Mouse (Mus musculus) ZHBTc4 (cell line): ENCODE results near the gene Kat2a.

Experiments used
- DNase-seq: peaks from one replicate; pipeline ENCODE4 v3.0.0-alpha.2; 2011; ENCODE audit warnings: low read depth, low spot score

The Kat2a gene

DNA sequence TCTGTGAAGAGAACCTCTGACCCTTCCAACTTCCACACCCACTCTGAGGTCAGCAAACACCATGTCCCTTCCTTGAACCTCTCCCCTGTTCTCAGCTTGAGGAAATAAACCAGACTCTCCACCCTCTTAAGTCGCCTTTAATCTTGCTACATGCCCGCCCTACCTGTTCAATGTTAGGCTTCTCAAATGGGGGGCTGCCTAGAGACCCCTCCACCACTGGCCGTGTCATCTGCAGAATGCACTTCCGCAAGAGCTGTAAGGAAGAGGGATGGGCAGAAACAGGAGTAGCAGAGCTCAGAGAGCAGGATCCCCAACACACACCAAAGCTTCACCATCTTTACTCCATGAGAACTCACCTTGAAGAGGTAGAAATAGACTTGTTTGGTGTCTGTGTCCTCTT is 1.3 kb downstream of the Kat2a start:
- no peak for DNase-seq

DNA sequence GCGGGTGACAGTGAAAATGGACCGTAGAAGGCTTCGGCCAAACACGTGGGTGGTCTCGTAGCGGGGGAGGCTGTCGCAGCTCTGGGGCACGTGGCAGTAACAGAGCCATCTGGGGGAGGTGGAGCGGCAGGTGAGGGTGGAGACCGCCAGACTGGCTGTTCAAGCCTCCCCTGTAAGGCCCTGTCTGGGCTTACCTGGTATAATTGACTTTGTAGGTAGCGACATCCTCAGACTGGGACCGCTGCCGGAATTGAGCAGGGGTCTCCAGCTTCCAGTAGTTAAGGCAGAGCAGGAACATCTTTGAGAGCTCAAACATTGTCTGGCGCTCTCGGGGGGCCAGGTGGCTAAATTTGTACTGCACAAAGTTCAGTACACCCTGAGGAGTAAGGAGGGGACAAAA is 1.7 kb downstream of the Kat2a start:
- DNase-seq, result no peak

DNA sequence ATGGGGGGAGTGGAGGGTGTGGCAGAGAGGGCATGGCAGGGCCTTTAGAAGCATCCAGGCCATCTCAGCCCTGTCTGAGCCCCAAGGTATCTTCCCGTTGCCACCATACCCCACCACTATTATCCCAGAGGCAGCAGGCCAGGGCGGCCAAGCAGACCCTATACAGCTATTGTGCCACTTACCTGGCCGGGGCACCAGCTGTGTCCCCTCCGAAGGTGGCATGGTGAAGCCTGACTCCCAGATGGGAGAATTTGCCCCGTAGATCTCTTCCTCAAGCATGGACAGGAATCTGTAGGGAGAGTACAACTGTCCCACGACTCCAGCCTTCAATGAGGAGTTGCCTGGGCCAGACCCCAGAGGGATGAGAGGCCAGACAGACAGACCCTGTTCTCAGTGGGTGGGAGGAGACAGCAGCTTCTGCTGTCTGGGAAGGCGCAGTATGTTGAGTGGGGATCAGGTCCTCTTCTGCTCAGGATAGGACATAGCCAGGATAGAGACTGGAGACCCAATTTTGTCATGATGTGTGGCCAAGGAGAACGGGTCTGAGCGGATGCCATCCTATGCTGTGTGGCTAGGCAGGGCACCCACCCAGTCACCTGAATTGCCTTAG is 3.0 kb downstream of the Kat2a start:
- DNase-seq, result no peak

DNA sequence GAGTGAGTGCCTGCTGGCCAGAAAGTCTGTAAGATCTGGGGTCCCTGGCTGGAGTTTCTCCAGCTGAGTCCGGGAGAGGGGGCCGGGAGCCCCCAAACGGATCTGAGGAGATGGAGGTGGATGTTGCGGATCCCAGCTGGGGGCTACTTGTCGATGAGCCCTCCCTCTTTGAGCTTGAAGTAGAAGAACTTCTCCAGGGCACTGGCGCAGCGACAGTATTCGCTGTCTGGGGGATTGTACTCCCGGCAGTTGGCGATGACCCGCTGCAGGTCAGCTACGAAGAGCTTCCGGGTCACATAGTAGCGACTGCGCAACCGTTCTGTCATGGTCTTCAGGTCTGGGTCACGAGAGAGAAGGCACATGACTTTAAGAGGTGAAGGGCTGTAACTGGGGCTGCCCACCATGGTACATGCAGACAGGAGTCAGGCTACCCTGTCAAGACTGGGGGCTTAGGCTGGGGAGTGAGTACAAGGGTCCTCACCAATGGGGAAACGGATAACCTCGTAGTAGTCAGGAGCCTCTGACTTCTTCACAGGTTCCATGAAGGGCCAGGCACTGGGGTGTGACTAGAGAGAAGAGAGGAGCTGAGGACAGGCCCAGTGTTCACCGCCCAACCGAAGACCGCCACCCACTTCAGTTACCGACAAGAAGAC is 7.0 kb downstream of the Kat2a start:
- DNase-seq, result no peak

DNA sequence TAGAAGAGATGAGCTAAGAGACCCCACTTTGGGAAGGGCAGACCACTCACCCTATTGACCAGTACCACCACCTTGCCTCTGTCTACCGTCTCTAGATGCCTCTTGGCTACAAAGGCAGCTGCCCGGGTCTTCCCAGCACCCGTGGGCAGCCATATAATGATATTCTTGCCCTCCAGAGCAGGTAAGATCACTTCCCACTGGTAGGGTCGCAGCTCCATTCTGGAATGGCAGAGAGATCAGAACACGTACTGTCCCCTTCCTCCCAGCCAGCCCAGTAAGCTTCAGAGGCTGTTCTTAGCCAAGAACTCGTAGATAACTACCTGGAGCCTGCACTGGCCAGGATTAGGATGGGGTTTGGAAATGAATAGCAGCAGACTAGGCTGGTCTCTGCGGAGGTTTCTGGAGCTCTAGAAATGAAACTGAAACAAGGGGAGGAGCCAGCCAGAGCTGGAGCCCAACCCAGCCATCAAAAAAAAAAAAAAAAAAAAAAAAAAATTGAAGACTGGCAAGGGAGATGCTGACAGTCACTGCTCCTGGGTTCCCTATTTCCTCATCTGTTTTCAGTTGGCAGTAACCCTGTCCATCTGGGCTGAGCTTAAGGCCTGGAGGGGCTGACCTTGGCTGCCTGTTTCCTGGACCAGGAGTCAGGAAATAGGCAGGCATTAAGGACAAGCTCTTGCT is 8.3 kb downstream of the Kat2a start, which contains the start of gene Dhx58:
Dhx58 (minus strand) TSS at position 421 of the 681 bp plus-strand sequence.
- DNase-seq, result no peak

DNA sequence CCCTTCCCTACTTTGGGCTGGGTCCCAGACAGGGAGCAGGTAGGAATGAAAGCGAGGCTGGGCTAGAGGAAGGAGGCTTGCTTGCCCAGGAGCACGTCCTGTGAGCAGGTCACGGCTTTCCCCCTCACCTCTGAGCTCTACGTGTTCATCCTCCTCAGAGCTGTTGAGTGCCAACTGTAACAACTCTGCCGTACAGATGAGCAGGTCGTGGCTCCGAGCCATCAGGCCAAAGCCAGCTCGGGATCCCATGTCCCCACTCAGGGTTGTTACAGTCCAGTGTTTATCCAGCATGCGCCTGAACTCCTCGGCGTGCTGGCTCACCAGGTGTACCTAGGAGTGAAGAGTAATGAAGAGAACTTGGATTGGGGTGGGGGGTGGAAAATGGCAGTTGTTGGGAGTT is 8.9 kb downstream of the Kat2a start:
- no peak for DNase-seq

DNA sequence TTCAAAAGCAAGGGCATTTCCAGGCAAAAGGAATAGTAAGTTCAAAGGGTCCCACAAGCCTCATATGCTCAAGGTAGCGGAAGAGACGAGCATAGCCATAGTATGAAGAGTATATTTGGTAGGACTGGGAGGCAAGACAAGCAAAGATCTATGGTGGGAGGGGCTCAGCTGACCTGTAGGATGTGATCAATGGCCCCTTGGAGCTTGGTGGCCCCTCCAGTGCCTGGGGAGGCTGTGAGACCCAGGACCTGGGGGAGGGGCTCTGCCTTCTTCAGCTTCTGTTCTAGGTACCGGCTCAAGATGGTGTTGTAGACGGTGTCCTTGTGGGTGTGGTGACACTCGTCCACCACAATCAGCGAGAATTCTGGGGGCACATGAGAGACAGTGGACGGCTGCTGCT is 9.4 kb downstream of the Kat2a start:
- no peak for DNase-seq

DNA sequence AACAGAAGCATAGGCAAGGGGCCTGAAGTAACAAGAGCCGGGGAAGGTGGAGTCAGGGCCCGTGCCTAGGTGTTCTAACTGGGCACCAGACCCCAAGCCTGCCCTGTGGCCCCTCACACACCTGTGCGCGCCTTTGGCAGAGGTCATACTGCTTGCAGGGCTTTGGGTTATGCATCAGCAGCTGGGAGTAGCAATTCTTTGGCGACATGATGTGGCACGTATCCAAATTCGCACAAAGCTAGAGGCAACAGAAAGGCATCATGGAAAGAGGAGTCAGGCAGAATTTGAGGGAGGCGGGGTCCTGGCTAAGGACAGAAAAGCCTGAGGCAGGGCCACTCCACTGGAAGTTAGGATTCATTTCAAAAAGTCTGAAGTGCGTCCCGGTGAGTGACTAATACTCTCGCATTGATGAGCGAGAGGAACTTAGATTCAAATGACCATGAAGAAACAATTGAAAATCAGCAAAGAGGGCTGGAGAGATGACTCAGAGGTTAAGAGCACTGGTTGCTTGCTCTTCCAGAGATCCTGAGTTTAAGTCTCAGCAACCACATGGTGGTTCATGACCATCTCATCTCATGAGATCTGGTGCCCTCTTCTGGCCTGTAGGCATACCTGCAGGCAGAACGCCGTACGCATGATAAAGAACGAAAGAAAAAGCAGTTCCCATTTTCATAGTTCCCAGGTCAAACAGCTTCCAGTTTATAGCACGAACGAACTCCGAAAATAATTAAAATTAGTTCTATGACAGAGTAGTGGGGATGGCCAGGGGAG is 10.0 kb downstream of the Kat2a start:
- DNase-seq, result peak; percentile 88

DNA sequence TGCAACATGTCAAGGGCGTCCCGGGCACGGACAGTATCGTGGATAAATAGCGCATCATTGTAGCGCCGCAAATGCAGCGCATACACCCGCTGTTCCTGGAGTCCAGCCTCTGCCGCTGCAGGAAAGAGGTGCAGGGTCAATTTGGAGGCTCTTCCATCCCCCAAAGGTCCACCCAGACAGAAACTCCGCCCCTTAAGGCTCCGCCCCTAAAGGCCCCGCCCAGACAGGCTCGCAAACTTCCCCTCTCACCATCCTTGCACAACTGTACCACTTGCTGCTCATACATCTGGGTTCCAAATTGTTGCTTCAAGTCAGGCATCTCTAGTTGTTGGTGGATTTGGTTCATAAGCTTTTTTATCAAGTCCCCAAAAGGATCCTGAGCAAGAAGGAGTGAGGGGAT is 11.0 kb downstream of the Kat2a start:
- peak; percentile 71 for DNase-seq

DNA sequence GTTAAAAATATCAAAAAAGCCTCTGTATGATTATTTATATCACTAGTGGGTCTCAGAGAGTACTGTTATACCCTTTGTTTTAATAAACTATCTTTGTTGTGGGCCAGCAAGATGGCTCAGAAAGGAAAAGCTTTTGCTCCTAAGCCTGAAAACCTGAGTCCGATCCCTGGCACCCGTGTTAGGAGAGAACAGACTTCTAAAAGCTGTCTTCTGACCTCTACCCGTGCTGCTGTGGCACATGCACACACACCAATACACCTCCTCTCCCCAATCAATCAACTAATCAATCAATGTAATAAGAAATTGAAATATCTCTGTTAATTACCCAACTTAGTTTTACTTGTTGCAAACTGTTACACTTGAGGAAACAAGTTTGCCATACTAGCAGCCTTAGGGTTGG is 11.6 kb downstream of the Kat2a start:
- DNase-seq, result no peak

DNA sequence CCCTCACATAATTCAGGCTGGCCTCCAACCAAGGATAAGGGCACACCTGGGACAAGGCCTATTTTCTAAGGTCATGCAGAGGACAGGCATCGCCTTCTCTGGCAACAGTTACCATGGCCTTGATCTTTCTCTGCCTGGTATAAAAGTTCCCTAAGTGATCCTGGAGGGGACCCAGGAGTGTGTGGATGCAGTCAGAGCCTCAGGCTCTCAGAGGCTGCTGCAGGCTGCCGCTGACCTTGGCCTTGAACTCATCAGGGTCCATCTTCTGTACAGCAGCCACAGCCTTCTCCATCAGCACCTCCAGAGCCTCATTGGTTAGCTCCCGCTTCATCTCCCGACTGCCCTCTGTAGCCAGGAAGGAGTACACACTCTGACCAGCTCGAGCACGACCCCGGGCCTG is 14.3 kb downstream of the Kat2a start:
- no peak for DNase-seq

DNA sequence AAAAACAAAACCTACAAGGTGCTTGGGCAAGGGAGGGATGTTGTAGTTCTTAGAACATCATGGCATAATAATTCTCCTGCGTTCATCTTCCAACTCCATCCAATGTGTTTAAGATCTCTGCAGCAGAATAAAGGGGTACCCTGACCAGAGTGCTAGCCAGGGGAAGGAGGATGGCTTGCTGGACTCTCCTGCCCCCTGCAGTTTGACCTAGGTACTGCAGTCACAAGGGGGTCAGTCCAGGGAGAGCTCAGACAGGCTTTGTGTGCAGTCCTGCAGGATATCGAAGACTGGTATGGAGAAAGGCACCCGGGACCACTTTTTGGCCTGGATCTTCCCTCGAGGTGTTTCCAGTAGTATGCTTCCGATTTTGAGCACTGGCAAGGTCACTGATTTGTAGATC is 17.3 kb downstream of the Kat2a start:
- DNase-seq, result peak; percentile 78

DNA sequence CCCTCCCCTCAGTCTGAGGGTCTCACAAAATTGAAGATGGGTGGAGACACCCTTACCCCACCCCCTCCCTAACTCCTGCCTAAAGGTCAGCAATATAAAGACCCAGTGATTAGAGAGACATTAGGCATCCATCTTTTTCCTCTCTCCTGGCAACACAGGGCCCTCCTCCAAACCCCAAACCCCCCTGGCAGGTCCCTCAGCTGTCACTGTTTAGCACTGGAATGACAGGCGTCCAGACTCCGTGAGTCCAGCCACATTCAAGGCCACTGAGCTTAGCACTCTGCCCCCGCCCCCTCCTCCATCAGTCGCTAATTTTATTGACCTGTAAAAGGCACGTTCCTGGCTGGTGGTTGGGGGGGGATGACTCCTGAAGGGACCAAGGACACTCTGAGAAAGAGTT is 19.1 kb downstream of the Kat2a start:
- DNase-seq, result no peak

DNA sequence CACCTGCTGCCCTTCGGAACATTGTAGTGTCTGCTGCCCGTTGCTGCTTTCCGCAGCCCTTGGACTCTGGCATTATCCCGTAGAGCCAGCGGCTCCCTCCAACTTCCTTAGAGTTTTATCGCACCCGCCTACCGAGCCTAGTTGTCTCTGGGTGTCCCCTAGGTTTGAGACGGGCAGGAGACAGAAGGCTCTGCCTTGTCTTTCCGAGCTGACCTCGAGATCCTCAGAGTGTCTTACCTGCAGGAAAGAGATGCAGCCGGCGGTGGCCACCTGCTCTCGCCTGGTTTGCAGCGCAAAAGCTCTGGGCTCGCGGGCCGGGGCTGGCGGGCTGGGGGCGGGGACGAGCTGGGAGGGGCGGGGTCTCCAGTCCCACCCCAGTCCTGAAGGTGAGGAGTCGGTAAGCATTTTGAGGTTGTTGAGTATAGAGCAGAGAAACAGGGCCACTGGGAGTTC is 20.1 kb downstream of the Kat2a start, which contains the start of gene Zfp385c:
Zfp385c (minus strand) TSS at position 292 of the 453 bp plus-strand sequence.
- DNase-seq, result peak; percentile 58

DNA sequence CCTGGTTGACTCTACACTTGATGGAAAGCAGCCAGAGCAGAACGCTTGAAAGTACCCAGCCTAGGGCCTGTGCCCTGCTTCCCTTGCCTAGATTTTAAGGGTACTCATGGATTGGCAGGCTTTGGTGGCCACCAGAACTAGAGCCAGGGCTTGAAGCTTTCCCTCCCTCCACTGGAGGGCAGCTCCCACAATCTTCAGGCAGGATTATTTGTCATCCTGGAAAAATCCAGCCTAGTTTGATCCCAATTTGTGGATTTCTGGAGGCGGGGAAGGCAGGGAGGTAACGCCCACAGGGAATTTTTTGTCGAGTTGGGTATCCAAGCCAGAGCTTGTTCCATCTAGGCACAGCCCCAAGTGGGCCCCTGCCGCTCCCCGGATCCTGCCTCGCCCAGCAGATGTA is 21.9 kb downstream of the Kat2a start:
- DNase-seq, result peak; percentile 29

DNA sequence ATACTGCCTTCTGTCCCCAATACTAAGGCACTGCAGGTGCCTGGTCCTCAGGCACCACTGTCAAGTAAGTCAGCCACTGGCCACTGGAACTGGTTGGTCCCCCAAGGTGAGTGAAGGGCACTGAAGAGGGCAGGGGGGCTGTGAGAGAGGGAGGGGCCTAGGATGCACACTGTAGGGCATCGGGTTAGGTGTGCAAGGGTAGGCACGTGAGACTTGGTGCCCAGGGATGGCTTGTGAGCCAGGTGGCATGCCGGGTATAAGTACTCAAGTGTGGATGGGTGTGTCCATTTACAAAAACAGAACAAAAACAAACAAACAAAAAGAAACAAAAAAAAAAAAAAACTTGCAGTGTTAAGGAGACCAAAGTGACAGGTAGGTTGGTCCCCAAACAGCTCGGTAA is 23.8 kb downstream of the Kat2a start:
- DNase-seq, result no peak

DNA sequence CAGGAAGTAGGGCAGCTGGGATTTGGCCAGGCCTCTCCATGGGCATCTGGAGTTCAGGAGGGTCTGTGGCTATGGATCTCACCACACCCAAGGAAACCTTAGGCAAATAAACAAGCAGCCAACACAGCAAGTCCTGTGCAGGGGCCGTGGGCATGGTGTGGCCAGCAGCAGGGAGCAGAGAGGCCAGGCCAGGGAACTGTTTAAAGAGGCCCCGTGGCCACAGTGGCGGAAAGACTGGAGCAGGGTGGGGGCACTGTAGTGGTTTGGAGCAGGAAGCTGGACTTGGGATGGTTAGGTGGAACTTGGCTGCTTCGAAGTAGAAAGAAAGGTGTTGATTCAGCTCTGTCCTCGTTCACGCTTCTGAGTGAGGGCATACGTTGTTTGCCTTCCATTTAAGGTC is 25.0 kb downstream of the Kat2a start:
- DNase-seq, result no peak

DNA sequence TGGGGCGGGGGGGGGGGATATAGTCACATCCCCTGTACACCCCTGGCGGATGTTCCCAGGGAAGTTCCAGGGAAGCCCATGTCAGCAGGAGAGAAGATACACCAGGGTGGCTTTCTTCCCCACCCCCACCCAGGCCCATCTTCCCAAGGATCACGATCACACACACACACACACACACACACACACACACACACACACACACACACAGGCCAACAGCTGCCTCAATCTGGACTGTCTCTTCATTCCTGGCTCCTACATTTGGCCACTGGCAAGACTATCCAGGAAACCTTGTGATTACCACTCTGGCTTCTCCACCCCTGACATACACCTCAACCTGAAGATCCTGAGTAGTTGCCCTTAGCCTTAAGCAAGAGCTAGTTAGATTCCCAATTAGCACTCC is 26.9 kb downstream of the Kat2a start:
- DNase-seq, result no peak

DNA sequence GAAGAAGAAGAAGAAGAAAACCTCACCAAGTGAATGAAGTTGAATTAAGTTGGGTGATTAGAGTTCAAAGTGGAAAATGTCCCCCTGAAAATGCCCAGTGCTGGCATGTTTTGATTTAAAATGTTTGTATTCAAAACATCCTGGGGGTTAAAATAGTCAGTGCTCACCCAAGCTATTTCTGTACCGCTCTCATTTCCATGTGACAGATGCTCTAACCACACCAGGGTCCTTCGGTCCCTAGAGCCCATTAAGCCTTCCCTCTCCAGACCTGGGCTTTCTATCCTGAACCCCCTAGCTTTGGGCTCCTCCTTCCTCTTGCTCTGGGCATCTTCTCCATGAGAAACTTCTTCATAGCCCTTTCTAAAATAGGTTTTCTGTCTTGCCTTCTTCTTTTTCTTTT is 28.2 kb downstream of the Kat2a start:
- DNase-seq, result no peak

DNA sequence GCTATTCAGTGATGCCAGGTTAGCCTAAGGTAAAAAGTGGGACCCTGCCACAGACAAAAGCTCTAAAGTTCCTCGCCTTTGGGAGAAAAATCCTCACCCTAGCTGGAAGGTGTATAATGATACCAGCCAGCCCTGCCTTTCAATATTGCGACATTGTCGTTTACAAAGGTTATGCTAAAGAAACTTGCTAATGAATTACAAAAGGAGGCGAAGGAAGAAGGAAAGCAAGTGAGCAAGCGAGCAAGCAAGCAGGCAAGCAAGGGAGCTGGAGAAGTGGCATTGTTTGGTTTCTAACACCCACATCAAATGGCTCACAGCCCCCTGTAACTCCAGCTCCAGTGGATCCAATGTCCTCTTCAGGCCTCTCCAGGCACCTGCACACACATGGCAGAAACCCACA is 29.7 kb downstream of the Kat2a start:
- peak; percentile 81 for DNase-seq

DNA sequence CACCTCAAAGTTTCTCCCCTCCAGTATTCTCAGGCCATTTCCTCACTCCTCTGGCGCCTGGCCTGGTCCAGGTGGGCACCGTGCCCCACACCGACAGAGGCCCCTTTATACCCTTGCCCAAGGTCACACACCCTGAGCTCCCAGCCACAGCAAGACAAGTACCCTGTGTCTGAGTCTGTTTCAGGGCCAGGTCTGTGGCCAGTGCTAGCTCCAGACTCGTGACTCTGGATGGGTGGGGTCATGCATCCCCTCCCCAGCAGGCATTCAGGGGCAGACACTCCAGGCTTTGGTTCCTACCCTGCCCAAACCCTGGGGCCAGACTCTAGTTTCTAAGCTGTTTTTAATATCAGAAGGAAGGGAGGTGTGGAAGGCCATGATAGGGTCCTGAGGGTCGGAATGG is 30.4 kb downstream of the Kat2a start:
- DNase-seq, result peak; percentile 77

DNA sequence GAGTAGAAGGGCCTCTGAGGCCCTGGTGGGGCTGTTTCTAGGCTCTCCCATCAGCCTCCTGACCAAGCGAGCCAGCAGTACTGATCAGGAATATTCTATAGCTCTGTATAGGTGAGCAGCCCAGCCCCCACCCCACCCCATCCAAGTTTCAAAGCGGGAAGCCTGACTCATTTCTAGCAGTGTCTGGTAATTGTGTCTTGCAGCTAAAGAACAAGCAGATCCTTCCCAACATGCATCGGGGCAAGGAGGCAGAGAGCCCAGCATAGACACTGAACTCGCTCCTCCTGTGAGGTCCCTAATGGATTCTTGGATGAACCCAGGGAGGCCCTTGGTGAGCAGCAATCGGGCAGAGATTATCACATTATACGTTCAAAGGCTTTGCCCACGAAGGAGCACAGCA is 34.5 kb downstream of the Kat2a start:
- DNase-seq, result no peak
